Mouse (Mus musculus) spleen, adult 12 weeks (tissue): ENCODE data around the gene Gm8229.
"Not testable (repeated sequence)": the region's sequence is repeated elsewhere in the genome, so short reads cannot be mapped to it uniquely, and the experiment has no call there.

ENCODE experiments used
- DNase-seq: peaks from one replicate; pipeline ENCODE4 v3.0.0; 2022; ENCODE audit warnings: low spot score

Gene Gm8229

GRCm38 (mm10) chr14:44365057-44365456 lies at the start of gene Gm8229:
TSS of gene Gm8229 (plus strand) at chr14:44365357.
- DNase-seq: not testable (repeated sequence)

GRCm38 (mm10) chr14:44338484-44338883 lies 26.7 kb upstream of the Gm8229 start, which contains the start of gene Gm5930:
TSS of gene Gm5930 (minus strand) at chr14:44338584.
- DNase-seq: not testable (repeated sequence)

GRCm38 (mm10) chr14:44361416-44361815 lies 3.7 kb upstream of the Gm8229 start:
- not testable (repeated sequence) for DNase-seq

GRCm38 (mm10) chr14:44362301-44362700 lies 2.9 kb upstream of the Gm8229 start:
- not testable (repeated sequence) for DNase-seq

- not testable (repeated sequence) for DNase-seq
Measured at GRCm38 (mm10) chr14:44384233-44384632, 19.1 kb downstream of the Gm8229 start.

GRCm38 (mm10) chr14:44410588-44410987 lies 45.4 kb downstream of the Gm8229 start, which contains the start of gene Gm3371:
TSS of gene Gm3371 (minus strand) at chr14:44410688.
- not testable (repeated sequence) for DNase-seq
